Mouse (Mus musculus) hindbrain, postnatal 0 days (tissue): ENCODE measurements around the gene Lrig2. TPM values are rescaled to one million over a fixed set of nuclear protein-coding genes. Genes with fewer than 3 reads are reported as not detected.
A peak's percentile ranks its signal among the peaks of the same experiment; 100 is the strongest.

Source experiments
- ATAC-seq: fragments of 200-750 bp; cut with Nextera tagmentation; 2 replicates; pipeline ENCODE4 v1.8.0; 2017; ENCODE audit warnings: mild to moderate bottlenecking, moderate TSS enrichment, moderate library complexity
- DNase-seq: peaks from one replicate; pipeline ENCODE4 v3.0.0-alpha.2; 2015; ENCODE audit warnings: low spot score
- H3K27ac ChIP-seq: fragments of 300-500 bp; sonication (generic); 2 replicates; pipeline ENCODE4 v1.5.1; 2014; ENCODE audit warnings: mild to moderate bottlenecking
- H3K27me3 ChIP-seq: fragments of 300-500 bp; sonication (generic); 2 replicates; pipeline ENCODE4 v1.6.1; 2014; ENCODE audit warnings: low read length, mixed read lengths; ENCODE audit not compliant: insufficient read depth
- H3K36me3 ChIP-seq: fragments of 300-500 bp; sonication (generic); 2 replicates; pipeline ENCODE4 v1.6.1; 2014; ENCODE audit warnings: low read length, mixed read lengths; ENCODE audit not compliant: insufficient read depth
- H3K4me1 ChIP-seq: fragments of 300-500 bp; sonication (generic); 2 replicates; pipeline ENCODE4 v1.6.1; 2014; ENCODE audit warnings: antibody characterized with exemption, low read length, mixed read lengths; ENCODE audit not compliant: insufficient read depth
- H3K4me2 ChIP-seq: fragments of 300-500 bp; sonication (generic); 2 replicates; pipeline ENCODE4 v1.6.1; 2014; ENCODE audit warnings: low read depth, mild to moderate bottlenecking, low read length, moderate library complexity, mixed read lengths
- H3K4me3 ChIP-seq: fragments of 300-500 bp; sonication (generic); 2 replicates; pipeline ENCODE4 v1.5.1; 2014; ENCODE audit warnings: low read length
- H3K9ac ChIP-seq: fragments of 300-500 bp; sonication (generic); replicated peaks from 2 replicates; pipeline ENCODE4 v1.6.1; 2014; ENCODE audit warnings: mild to moderate bottlenecking, low read length, moderate library complexity, mixed read lengths
- H3K9me3 ChIP-seq: fragments of 300-500 bp; sonication (generic); 2 replicates; pipeline ENCODE4 v1.6.1; 2016; ENCODE audit warnings: low read length, mixed read lengths
- CTCF ChIP-seq: IDR thresholded peaks from 2 replicates; pipeline ENCODE4 v1.5.1; 2016; ENCODE audit warnings: antibody characterized with exemption, control low read depth, low read depth
- WGBS: fragments of 180-500 bp; shearing (Covaris S2); extraction: QIAGEN DNeasy Blood & Tissue Kit; methylation state at CpG from one replicate; pipeline ENCODE4 v1.1.7; 2014; 5-methylcytosine and 5-hydroxymethylcytosine counted together
- polyA plus RNA-seq: library from polyadenylated mRNA; unstranded; fragments of >200 nt; fragmentation: Nextera tagmentation; extraction: Ambion mirVana; gene quantifications from 2 replicates; pipeline ENCODE4 v1.2.1, GENCODE M21; 2015
- total RNA-seq: library from RNA; depleted of rRNA; stranded (reverse); fragments of >200 nt; gene quantifications from 2 replicates; pipeline ENCODE4 v1.2.3, GENCODE M21; 2014; rRNA removed

The Lrig2 gene
- total and polyA plus RNA-seq, 2 experiments from 2014 or later, result 15.6 to 35.7 TPM

DNA sequence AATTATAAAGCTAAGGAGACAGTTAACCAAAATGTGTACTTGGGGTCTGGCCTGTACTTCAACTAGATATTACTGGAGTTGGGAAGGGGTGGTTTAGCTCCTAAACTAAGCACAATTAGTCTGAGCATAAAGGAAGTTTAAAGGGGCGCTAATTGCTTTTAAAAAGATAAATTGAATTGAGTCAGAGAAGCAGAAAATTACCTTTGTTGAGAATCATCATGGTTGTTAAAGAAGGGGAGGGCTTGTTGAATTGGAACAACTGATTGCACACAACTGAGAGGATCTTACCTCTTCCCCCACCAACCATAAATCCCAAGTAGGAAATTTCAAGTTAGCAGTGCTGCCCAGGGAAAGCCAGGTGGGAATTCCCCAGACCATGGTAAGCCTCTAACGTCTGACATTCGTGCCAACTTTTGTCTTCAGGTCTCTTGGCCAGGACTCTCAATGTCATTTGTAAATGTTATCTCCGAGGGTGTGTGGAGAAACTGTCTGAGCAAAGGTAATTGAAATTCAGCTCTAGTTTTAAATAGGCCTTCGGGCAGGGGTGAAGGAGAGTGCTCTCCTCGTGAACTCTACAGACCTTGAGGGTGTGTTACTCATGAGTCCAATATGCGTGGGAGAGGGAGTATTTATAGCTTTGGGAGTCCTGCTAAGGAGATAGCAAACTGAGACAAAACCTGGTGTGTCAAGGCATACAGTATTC, 159.2 kb downstream of the Lrig2 start:
- ATAC-seq, result no peak
- H3K4me3 ChIP-seq, result no peak overlapping the region
- H3K9ac ChIP-seq, result no peak overlapping the region
- DNase-seq, result no peak
- no peak overlapping the region for H3K27ac ChIP-seq
- H3K4me2 ChIP-seq, result no peak overlapping the region
- no peaks in the 10 kb centered on the region for H3K9me3 ChIP-seq
- 36% methylated on average over 7 of the region's 7 CpGs for WGBS
- TF ChIP-seq CTCF, result no peak
- H3K36me3 ChIP-seq, result no peaks in the 10 kb centered on the region
- no peaks in the 10 kb centered on the region for H3K27me3 ChIP-seq
- no peaks in the 10 kb centered on the region for H3K4me1 ChIP-seq

GRCm38 (mm10) chr3:104350253-104350945, 161.3 kb downstream of the Lrig2 start:
- Histone ChIP-seq H3K27ac (no peak overlapping the region), H3K9me3 (no peaks in the 10 kb centered on the region), H3K4me2 (no peak overlapping the region), H3K36me3 (no peaks in the 10 kb centered on the region), H3K9ac (no peak overlapping the region), H3K4me3 (no peak overlapping the region), H3K27me3 (no peaks in the 10 kb centered on the region), H3K4me1 (no peaks in the 10 kb centered on the region)
- ATAC-seq, result peak; percentile 45; the same call in 1 of the 2 replicates
- TF ChIP-seq CTCF, result no peak
- WGBS, result 62% methylated on average over 2 of the region's 2 CpGs
- DNase-seq, result peak; percentile 20

- H3K36me3 ChIP-seq, result no peaks in the 10 kb centered on the region
- H3K4me3 ChIP-seq, result no peak overlapping the region
- H3K4me2 ChIP-seq, result no peak overlapping the region
- H3K27me3 ChIP-seq, result no peaks in the 10 kb centered on the region
- H3K9me3 ChIP-seq, result no peaks in the 10 kb centered on the region
- no peak overlapping the region for H3K27ac ChIP-seq
- TF ChIP-seq CTCF, result no peak
- 82% methylated on average over 2 of the region's 2 CpGs for WGBS
- no peak overlapping the region for H3K9ac ChIP-seq
- ATAC-seq, result no peak
- no peaks in the 10 kb centered on the region for H3K4me1 ChIP-seq
- DNase-seq, result no peak
Observed at GRCm38 (mm10) chr3:104349847-104350228, 161.9 kb downstream of the Lrig2 start.

GRCm38 (mm10) chr3:104349203-104349846, 162.4 kb downstream of the Lrig2 start:
- Histone ChIP-seq H3K36me3 (no peaks in the 10 kb centered on the region), H3K4me2 (no peak overlapping the region), H3K9ac (no peak overlapping the region), H3K4me3 (no peak overlapping the region), H3K9me3 (no peaks in the 10 kb centered on the region), H3K27ac (no peak overlapping the region), H3K4me1 (no peaks in the 10 kb centered on the region), H3K27me3 (no peaks in the 10 kb centered on the region)
- DNase-seq (peak; percentile 68), ATAC-seq (0 out of 2 replicates have a peak, but pooled peaks have one; percentile 45)
- TF ChIP-seq CTCF, result no peak
- WGBS, result 31% methylated on average over 8 of the region's 8 CpGs

Other genes starting within 250 kb of the Lrig2 start
- 40.2 and 43.4 TPM in 2 replicates for gene Slc16a1, start 126.8 kb upstream of the Lrig2 start, total RNA-seq
- 21.8 and 22.6 TPM in 2 replicates for gene Slc16a1, start 126.8 kb upstream of the Lrig2 start, polyA plus RNA-seq